Mouse (Mus musculus): ENCODE measurements around the gene Gja5. TPM values are rescaled to one million over a fixed set of nuclear protein-coding genes. Genes with fewer than 3 reads are reported as not detected.
"Not testable (repeated sequence)": the region's sequence is repeated elsewhere in the genome, so short reads cannot be mapped to it uniquely, and the experiment has no call there.

The Gja5 gene
- polyA plus RNA-seq, 1 experiment from 2014 or later: 34.7 TPM

DNA sequence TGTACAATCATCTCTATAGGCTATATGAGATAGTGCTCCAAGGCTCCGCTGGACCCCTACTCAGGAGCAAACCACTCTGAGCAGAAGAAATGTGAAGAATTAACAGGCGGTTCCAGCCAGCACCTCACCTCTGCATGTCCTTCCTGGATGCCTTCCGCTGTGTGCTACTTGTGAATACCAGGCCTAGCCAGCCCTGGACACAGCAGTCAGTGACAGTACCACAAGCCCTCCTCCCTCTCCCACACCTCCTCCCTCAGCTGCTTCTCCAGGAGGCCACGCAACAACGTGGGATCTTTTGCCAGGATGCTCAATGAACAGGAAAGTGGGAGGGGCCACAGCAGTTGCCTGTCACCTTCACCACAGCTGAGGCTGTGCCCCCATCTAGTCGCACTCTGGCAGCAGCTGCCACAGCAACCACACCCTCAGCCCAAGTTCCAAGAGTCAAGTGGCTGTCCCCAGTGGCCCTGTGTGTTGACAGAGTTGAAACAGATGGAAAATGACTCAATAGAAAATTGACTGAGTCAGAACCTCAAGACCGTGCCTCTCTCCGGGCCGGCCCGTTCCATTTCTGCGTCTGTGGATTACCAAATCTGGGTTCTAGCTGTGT, 171.4 kb downstream of the Gja5 start:
- not testable (repeated sequence) for H3K9me3 ChIP-seq (replicated peaks; ENCODE audit: control insufficient read depth, low read length); H3K27me3 ChIP-seq (ENCODE audit: control insufficient read depth, insufficient read depth, low read length); H3K4me3 ChIP-seq (ENCODE audit: low read depth, low read length); H3K36me3 ChIP-seq (ENCODE audit: control insufficient read depth, insufficient read depth, low read length); H3K4me2 ChIP-seq; H3K9ac ChIP-seq (ENCODE audit: low read depth, low read length); H3K4me1 ChIP-seq (ENCODE audit: control insufficient read depth, insufficient read depth, low read length); H3K27ac ChIP-seq (ENCODE audit: low read depth, low read length)
- 13% methylated on average over 2 of the region's 11 CpGs for WGBS (ENCODE audit: insufficient replicate concordance)
- ATAC-seq (replicated peaks; ENCODE audit: insufficient number of reproducible peaks, low FRiP score, low TSS enrichment): peak; percentile 80

DNA sequence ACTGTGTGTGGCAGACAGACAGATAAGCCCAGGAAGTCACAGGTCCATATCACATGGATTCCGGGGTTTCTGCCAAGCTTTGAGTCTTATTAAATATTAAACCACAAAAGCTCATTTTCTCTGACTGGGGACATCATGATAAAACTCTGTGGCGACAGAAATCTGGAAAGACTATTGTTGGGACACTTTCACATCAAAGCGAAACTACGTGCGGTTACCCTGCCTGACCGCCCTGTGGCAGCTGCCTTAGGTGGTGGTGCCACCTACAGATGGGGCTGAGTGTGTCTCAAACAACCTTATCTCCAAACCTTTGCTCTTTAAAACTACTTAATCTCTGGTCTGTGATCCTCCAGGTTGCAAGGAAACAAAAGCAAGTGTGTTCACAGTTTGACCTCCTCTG, 171.9 kb downstream of the Gja5 start:
- Histone ChIP-seq H3K4me1 (ENCODE audit: control insufficient read depth, insufficient read depth, low read length) (no peaks in the 10 kb centered on the region; the same call in none of the 2 replicates), H3K36me3 (ENCODE audit: control insufficient read depth, insufficient read depth, low read length) (no peaks in the 10 kb centered on the region), H3K27me3 (ENCODE audit: control insufficient read depth, insufficient read depth, low read length) (no peaks in the 10 kb centered on the region), H3K9ac (ENCODE audit: low read depth, low read length) (0 out of 2 replicates have a peak overlapping the region, but pooled peaks have one; percentile 6), H3K27ac (ENCODE audit: low read depth, low read length) (0 out of 2 replicates have a peak overlapping the region, but pooled peaks have one; percentile 41), H3K4me2 (peak overlapping the region; percentile 42; the same call in 1 of the 2 replicates), H3K4me3 (ENCODE audit: low read depth, low read length) (peak overlapping the region; percentile 21; the same call in 1 of the 2 replicates), H3K9me3 (replicated peaks; ENCODE audit: control insufficient read depth, low read length) (no peaks in the 10 kb centered on the region)
- 0 out of 2 replicates have a peak, but pooled peaks have one; percentile 33 for ATAC-seq (replicated peaks; ENCODE audit: insufficient number of reproducible peaks, low FRiP score, low TSS enrichment)
- 29% methylated on average over 6 of the region's 6 CpGs for WGBS (ENCODE audit: insufficient replicate concordance)

DNA sequence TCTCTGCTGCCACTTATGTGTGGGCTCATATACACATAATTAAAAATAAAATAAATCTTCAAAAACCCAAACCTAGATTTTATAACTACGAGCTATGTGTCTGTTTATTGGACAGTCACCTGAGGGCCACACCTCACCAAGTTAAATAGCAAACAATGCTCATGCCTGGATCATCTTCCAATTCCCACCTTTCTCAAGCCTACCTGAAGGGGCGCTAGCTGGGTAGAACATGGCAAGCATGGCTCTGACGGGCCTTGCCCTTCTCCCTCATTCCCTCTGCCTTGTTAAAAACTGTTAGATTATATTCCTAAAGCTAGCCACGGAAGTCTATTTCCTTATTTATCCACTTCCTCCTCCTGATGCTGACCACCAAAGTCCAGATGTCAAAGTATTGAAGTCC, 173.9 kb downstream of the Gja5 start:
- no peak overlapping the region for H3K27ac ChIP-seq (ENCODE audit: low read depth, low read length)
- no peaks in the 10 kb centered on the region for H3K9me3 ChIP-seq (replicated peaks; ENCODE audit: control insufficient read depth, low read length)
- 48% methylated on average over 4 of the region's 4 CpGs for WGBS (ENCODE audit: insufficient replicate concordance)
- no peaks in the 10 kb centered on the region for H3K27me3 ChIP-seq (ENCODE audit: control insufficient read depth, insufficient read depth, low read length)
- H3K9ac ChIP-seq (ENCODE audit: low read depth, low read length): no peak overlapping the region
- H3K4me2 ChIP-seq: no peak overlapping the region
- ATAC-seq (replicated peaks; ENCODE audit: insufficient number of reproducible peaks, low FRiP score, low TSS enrichment): no peak
- H3K4me3 ChIP-seq (ENCODE audit: low read depth, low read length): no peak overlapping the region
- H3K36me3 ChIP-seq (ENCODE audit: control insufficient read depth, insufficient read depth, low read length): no peaks in the 10 kb centered on the region
- H3K4me1 ChIP-seq (ENCODE audit: control insufficient read depth, insufficient read depth, low read length): peaks cover 3% of the 10 kb centered on the region; the same call in 1 of the 2 replicates

DNA sequence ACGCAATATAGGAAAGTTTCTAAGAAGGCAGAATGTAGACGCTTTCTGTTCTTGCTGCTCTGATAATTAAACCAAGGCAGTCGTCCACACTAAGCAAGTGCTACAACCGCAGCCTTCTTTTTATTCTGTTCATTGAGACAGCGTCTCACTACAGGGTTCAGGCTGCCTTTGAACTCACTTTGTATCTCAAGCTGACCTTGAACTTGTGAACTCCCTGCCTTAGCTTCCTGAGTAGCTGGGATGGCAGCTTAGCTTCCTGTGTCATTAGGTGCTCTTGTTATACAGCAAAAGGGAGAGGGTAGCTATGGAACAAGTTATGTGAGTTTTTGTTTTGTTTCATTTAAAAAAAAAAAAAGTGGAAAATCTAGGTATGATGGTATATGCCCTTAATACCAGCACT, 177.7 kb downstream of the Gja5 start:
- Histone ChIP-seq H3K4me1 (ENCODE audit: control insufficient read depth, insufficient read depth, low read length) (0 out of 2 replicates have a peak, but pooled peaks cover 3% of the 10 kb centered on the region), H3K9me3 (replicated peaks; ENCODE audit: control insufficient read depth, low read length) (no peaks in the 10 kb centered on the region), H3K9ac (ENCODE audit: low read depth, low read length) (no peak overlapping the region), H3K27me3 (ENCODE audit: control insufficient read depth, insufficient read depth, low read length) (no peaks in the 10 kb centered on the region), H3K4me2 (no peak overlapping the region), H3K27ac (ENCODE audit: low read depth, low read length) (no peak overlapping the region), H3K36me3 (ENCODE audit: control insufficient read depth, insufficient read depth, low read length) (no peaks in the 10 kb centered on the region), H3K4me3 (ENCODE audit: low read depth, low read length) (no peak overlapping the region)
- WGBS (ENCODE audit: insufficient replicate concordance): 79% methylated on average over 5 of the region's 5 CpGs
- ATAC-seq (replicated peaks; ENCODE audit: insufficient number of reproducible peaks, low FRiP score, low TSS enrichment): no peak

DNA sequence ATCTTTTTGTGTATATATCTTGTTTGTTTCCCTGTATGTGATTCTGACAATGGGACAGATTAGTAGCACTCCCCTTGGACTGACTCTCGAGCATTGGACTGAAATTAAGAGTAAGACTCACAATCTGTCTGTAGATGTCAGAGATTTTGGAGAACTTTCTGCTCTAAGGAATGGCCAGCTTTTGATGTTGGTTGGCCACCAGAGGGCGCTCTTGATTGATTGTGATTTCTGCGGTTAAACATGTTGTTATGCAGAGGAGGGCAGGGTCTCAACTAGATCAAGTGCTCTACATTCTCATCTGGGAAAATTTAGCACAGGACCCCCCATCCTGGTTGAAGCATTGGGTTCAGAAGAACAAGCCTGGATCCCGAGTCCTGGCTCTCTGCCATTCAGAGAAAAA, 182.8 kb downstream of the Gja5 start:
- Histone ChIP-seq H3K27me3 (ENCODE audit: control insufficient read depth, insufficient read depth, low read length) (no peaks in the 10 kb centered on the region), H3K36me3 (ENCODE audit: control insufficient read depth, insufficient read depth, low read length) (no peaks in the 10 kb centered on the region), H3K9ac (ENCODE audit: low read depth, low read length) (no peak overlapping the region), H3K4me3 (ENCODE audit: low read depth, low read length) (no peak overlapping the region), H3K9me3 (replicated peaks; ENCODE audit: control insufficient read depth, low read length) (no peaks in the 10 kb centered on the region), H3K4me2 (no peak overlapping the region), H3K4me1 (ENCODE audit: control insufficient read depth, insufficient read depth, low read length) (0 out of 2 replicates have a peak, but pooled peaks cover 3% of the 10 kb centered on the region), H3K27ac (ENCODE audit: low read depth, low read length) (no peak overlapping the region)
- ATAC-seq (replicated peaks; ENCODE audit: insufficient number of reproducible peaks, low FRiP score, low TSS enrichment): no peak
- WGBS (ENCODE audit: insufficient replicate concordance): 77% methylated on average over 4 of the region's 4 CpGs

DNA sequence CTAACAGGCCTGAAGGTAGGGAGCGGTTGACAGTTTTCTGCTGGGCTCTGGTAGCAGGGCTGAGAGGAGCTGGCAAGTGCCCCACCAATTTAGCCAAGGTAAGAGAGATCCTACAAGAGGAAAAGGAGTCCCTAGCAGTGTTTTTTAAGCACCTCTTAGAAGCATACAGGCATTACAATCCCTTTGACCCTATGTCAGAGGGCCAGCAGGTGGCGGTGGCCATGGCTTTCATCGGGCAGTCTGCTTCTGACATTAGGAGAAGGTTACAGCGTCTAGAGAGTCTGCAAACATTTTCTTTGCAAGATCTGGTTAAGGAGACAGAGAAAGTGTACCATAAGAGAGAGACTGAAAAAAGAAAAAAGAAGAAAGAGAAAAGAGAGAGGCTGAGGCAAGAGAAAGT, 183.8 kb downstream of the Gja5 start:
- not testable (repeated sequence) for H3K4me3 ChIP-seq (ENCODE audit: low read depth, low read length); ATAC-seq (replicated peaks; ENCODE audit: insufficient number of reproducible peaks, low FRiP score, low TSS enrichment); H3K9me3 ChIP-seq (replicated peaks; ENCODE audit: control insufficient read depth, low read length); H3K36me3 ChIP-seq (ENCODE audit: control insufficient read depth, insufficient read depth, low read length); H3K9ac ChIP-seq (ENCODE audit: low read depth, low read length); H3K27me3 ChIP-seq (ENCODE audit: control insufficient read depth, insufficient read depth, low read length); H3K27ac ChIP-seq (ENCODE audit: low read depth, low read length); H3K4me1 ChIP-seq (ENCODE audit: control insufficient read depth, insufficient read depth, low read length); H3K4me2 ChIP-seq
- 89% methylated on average over 4 of the region's 4 CpGs for WGBS (ENCODE audit: insufficient replicate concordance)

DNA sequence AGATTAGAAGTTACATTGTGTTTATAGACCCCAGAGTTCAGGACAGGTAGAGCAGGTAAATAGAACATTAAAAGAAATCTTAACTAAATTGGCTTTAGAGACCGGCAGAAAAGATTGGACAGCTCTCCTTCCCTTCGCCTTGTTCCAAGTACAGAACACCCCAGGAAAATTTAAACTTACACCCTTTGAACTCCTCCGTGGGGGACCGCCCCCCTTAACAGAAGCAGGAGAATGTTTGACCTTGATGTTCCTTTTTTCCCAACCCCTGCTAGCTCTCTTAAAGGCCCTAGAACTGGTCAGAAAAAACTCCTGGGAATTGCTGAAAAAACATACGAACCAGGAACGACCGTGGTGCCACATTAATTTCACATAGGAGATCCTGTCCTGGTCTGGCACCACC, 187.5 kb downstream of the Gja5 start:
- ATAC-seq (replicated peaks; ENCODE audit: insufficient number of reproducible peaks, low FRiP score, low TSS enrichment); H3K4me1 ChIP-seq (ENCODE audit: control insufficient read depth, insufficient read depth, low read length); H3K4me3 ChIP-seq (ENCODE audit: low read depth, low read length); H3K36me3 ChIP-seq (ENCODE audit: control insufficient read depth, insufficient read depth, low read length); H3K9ac ChIP-seq (ENCODE audit: low read depth, low read length); H3K4me2 ChIP-seq; H3K27me3 ChIP-seq (ENCODE audit: control insufficient read depth, insufficient read depth, low read length); H3K9me3 ChIP-seq (replicated peaks; ENCODE audit: control insufficient read depth, low read length); H3K27ac ChIP-seq (ENCODE audit: low read depth, low read length): not testable (repeated sequence)
- WGBS (ENCODE audit: insufficient replicate concordance): 81% methylated on average over 7 of the region's 7 CpGs

DNA sequence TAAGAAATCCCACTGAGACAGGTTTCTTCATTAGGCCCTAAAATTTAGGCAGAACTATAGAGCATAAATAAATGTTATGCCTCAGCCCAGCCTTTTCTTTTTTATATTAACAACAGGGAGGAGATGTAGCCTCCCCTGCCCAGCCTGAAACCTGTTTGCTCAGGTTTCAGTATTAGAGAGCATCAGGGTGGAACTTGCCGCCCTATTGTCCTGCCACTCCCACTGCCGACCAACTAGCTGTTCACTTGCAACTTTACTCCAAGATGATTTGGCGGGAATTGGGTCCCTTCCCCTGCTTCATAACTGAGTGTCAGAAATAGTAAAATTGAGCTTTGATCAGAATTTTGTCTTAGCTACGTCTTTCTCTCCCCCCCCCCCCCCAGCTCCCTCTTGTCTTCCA, 192.2 kb downstream of the Gja5 start:
- not testable (repeated sequence) for H3K27me3 ChIP-seq (ENCODE audit: control insufficient read depth, insufficient read depth, low read length); ATAC-seq (replicated peaks; ENCODE audit: insufficient number of reproducible peaks, low FRiP score, low TSS enrichment); H3K4me2 ChIP-seq; H3K9me3 ChIP-seq (replicated peaks; ENCODE audit: control insufficient read depth, low read length); H3K36me3 ChIP-seq (ENCODE audit: control insufficient read depth, insufficient read depth, low read length); H3K27ac ChIP-seq (ENCODE audit: low read depth, low read length); H3K4me3 ChIP-seq (ENCODE audit: low read depth, low read length); H3K4me1 ChIP-seq (ENCODE audit: control insufficient read depth, insufficient read depth, low read length); H3K9ac ChIP-seq (ENCODE audit: low read depth, low read length)
- WGBS (ENCODE audit: insufficient replicate concordance): 83% methylated on average over 4 of the region's 4 CpGs
